Mouse (Mus musculus) ES-E14 (cell line): ENCODE results near the gene Nsmf. TPM values are rescaled to one million over a fixed set of nuclear protein-coding genes. Genes with fewer than 3 reads are reported as not detected.

ENCODE experiments used
- DNase-seq: peaks from one replicate; pipeline ENCODE4 v3.0.0-alpha.2; 2013; ENCODE audit warnings: low read depth, low spot score
- H3K27ac ChIP-seq: 2 replicates; pipeline ENCODE4 v1.5.1; 2012; ENCODE audit warnings: low read depth, mild to moderate bottlenecking, low read length, moderate library complexity, mixed read lengths; ENCODE audit not compliant: poor library complexity, insufficient read depth, severe bottlenecking
- H3K36me3 ChIP-seq: 2 replicates; pipeline ENCODE4 v1.6.1; 2012; ENCODE audit warnings: mild to moderate bottlenecking, low read length, moderate library complexity, mixed read lengths; ENCODE audit not compliant: control insufficient read depth, poor library complexity, insufficient read depth, severe bottlenecking
- H3K4me1 ChIP-seq, 2 experiments: fragments of 150-350 bp in 1 of 2; sonication (generic) in 1 of 2; 2 replicates each; pipeline ENCODE4 v1.6.1; 2012; ENCODE audit warnings: low read length in 2 of 2, mild to moderate bottlenecking in 1 of 2, mixed read lengths in 1 of 2; ENCODE audit not compliant: control insufficient read depth in 2 of 2, insufficient read depth in 2 of 2, poor library complexity in 1 of 2
- H3K4me3 ChIP-seq, 2 experiments: fragments of 150-350 bp in 1 of 2; sonication (generic) in 1 of 2; 2 replicates each; pipeline ENCODE4 v1.5.1; 2012; ENCODE audit warnings: low read length in 2 of 2, low read depth in 1 of 2, mild to moderate bottlenecking in 1 of 2, mixed read lengths in 1 of 2; ENCODE audit not compliant: insufficient read depth in 1 of 2, poor library complexity in 1 of 2, severe bottlenecking in 1 of 2
- H3K9ac ChIP-seq: 2 replicates; pipeline ENCODE4 v1.6.1; 2012; ENCODE audit warnings: low read depth, mild to moderate bottlenecking, low read length, mixed read lengths; ENCODE audit not compliant: poor library complexity, insufficient read depth, severe bottlenecking
- H3K9me3 ChIP-seq: fragments of 150-350 bp; sonication (generic); 2 replicates; pipeline ENCODE4 v1.6.1; 2012; ENCODE audit warnings: low read depth, mild to moderate bottlenecking, low read length; ENCODE audit not compliant: control insufficient read depth, insufficient read depth
- CHD2 ChIP-seq: IDR thresholded peaks from 2 replicates; pipeline ENCODE4 v1.6.1; 2014; ENCODE audit warnings: mild to moderate bottlenecking, low read depth, low read length, inconsistent platforms
- HCFC1 ChIP-seq: IDR thresholded peaks from 2 replicates; pipeline ENCODE4 v1.6.1; 2012; ENCODE audit warnings: low read length, inconsistent platforms, borderline replicate concordance; ENCODE audit not compliant: insufficient read depth
- MAFK ChIP-seq: IDR thresholded peaks from 2 replicates; pipeline ENCODE4 v1.6.1; 2014; ENCODE audit warnings: mild to moderate bottlenecking, low read depth, low read length, inconsistent platforms; ENCODE audit not compliant: insufficient read depth
- ZC3H11A ChIP-seq: IDR thresholded peaks from 2 replicates; pipeline ENCODE4 v1.6.1; 2012; ENCODE audit warnings: low read depth, mild to moderate bottlenecking, inconsistent platforms, low read length, borderline replicate concordance
- ZNF384 ChIP-seq: IDR thresholded peaks from 2 replicates; pipeline ENCODE4 v1.6.1; 2012; ENCODE audit warnings: low read depth, low read length, inconsistent platforms
- in situ Hi-C, 2 experiments: fragments of 600-800 bp; cut with MboI; formaldehyde crosslinking; loops; one replicate each; pipeline ENCODE4 v1.15.1; 2025; ENCODE audit warnings: low sequenced_read_pairs in 2 of 2, inconsistent platforms in 1 of 2; ENCODE audit not compliant: unreplicated experiment in 2 of 2
- total RNA-seq: library from RNA; depleted of rRNA; stranded (reverse); fragments of 300-350 nt; gene quantifications from 2 replicates; pipeline ENCODE4 v1.2.3, GENCODE M21; 2012; rRNA removed

Nsmf gene
- total RNA-seq, 1 experiment: 9.3 TPM

GRCm38 (mm10) chr2:25109487-25109886 lies 55.3 kb downstream of the Nsmf start:
- no peaks in the 10 kb centered on the region; the same call in 1 of the 2 replicates for H3K36me3 ChIP-seq
- no peaks in the 10 kb centered on the region for H3K4me1 ChIP-seq
- in situ Hi-C loops: no loop called here
- no peak overlapping the region for H3K4me3 ChIP-seq
- DNase-seq: no peak
- TF ChIP-seq MAFK: no peak
- no peak for TF ChIP-seq HCFC1
- TF ChIP-seq ZC3H11A: no peak
- no peak for TF ChIP-seq ZNF384
- TF ChIP-seq CHD2: no peak
- H3K9ac ChIP-seq: no peak overlapping the region
- no peak overlapping the region; the same call in 1 of the 2 replicates for H3K27ac ChIP-seq
- H3K9me3 ChIP-seq: no peaks in the 10 kb centered on the region

GRCm38 (mm10) chr2:25110505-25111183 lies 56.5 kb downstream of the Nsmf start:
- no peaks in the 10 kb centered on the region for H3K4me1 ChIP-seq
- H3K36me3 ChIP-seq: no peaks in the 10 kb centered on the region; the same call in 1 of the 2 replicates
- in situ Hi-C loops: no loop called here
- TF ChIP-seq MAFK (no peak), HCFC1 (no peak), ZNF384 (no peak), ZC3H11A (no peak), CHD2 (no peak)
- DNase-seq: no peak
- H3K4me3 ChIP-seq: no peak overlapping the region
- no peaks in the 10 kb centered on the region for H3K9me3 ChIP-seq
- H3K27ac ChIP-seq: no peak overlapping the region
- no peak overlapping the region for H3K9ac ChIP-seq

DNA sequence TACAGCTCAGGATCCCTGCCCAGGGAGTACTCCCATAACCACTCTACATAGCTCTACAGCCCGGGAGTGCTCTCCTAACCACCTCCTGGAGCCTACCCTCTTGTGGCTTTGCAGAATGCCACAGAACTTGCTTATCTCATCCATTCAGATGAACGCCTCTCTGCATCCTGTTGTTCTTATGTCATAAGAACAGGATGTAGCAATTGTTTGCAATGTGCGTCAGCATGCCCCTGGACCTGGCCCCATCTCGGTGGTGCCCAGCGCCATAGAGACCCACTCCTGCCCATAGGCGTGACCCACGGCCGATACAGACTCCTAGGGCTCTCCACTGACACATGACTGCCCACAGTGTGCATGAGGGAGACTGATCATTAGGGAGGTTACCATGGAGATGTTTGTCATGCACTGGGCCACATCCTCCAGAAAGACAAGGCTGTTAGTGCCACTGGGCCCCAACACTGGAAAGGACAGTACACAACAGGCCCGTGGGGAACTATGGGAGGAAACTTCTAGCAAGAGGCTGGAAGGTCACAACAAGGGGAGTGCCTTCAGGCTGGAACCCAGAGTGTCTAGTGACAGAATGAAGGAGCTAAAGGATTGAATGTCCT lies 57.1 kb downstream of the Nsmf start:
- Histone ChIP-seq H3K4me1 (no peaks in the 10 kb centered on the region), H3K27ac (no peak overlapping the region), H3K9ac (no peak overlapping the region), H3K9me3 (no peaks in the 10 kb centered on the region), H3K36me3 (no peaks in the 10 kb centered on the region; the same call in 1 of the 2 replicates), H3K4me3 (no peak overlapping the region)
- TF ChIP-seq CHD2: no peak
- TF ChIP-seq HCFC1: no peak
- TF ChIP-seq ZC3H11A: no peak
- TF ChIP-seq MAFK: no peak
- TF ChIP-seq ZNF384: no peak
- DNase-seq: no peak
- in situ Hi-C loops: no loop called here

Other genes starting within 250 kb of the Nsmf start
- 55.1 and 64.1 TPM in 2 replicates for gene Ehmt1, start 134.7 kb upstream of the Nsmf start, total RNA-seq
- 14.4 and 23.8 TPM in 2 replicates for gene Arrdc1, start 119.1 kb upstream of the Nsmf start, total RNA-seq
- 47.8 and 50.2 TPM in 2 replicates for gene Zmynd19, start 104.6 kb upstream of the Nsmf start, total RNA-seq
- 23.7 and 30.2 TPM in 2 replicates for gene Dph7, start 92.0 kb upstream of the Nsmf start, total RNA-seq
- 29.2 and 38.3 TPM in 2 replicates for gene Mrpl41, start 79.3 kb upstream of the Nsmf start, total RNA-seq
- gene Pnpla7, start 78.3 kb upstream of the Nsmf start, total RNA-seq: 20.2 and 29.6 TPM in 2 replicates
- not detected in 2 replicates for gene Entpd8, start 25.9 kb downstream of the Nsmf start, total RNA-seq
- 0.22 TPM in 1 of 2 replicates, not detected in the other for gene Noxa1, start 40.8 kb downstream of the Nsmf start, total RNA-seq
- gene Nrarp, start 126.4 kb downstream of the Nsmf start, total RNA-seq: 1.9 and 2.1 TPM in 2 replicates
- gene Tor4a, start 142.5 kb downstream of the Nsmf start, total RNA-seq: 11.1 and 17.0 TPM in 2 replicates
- 50.9 and 60.9 TPM in 2 replicates for gene Nelfb, start 157.1 kb downstream of the Nsmf start, total RNA-seq
- gene Stpg3, start 160.3 kb downstream of the Nsmf start, total RNA-seq: 0.45 and 1.1 TPM in 2 replicates
- gene Fam166a, start 164.4 kb downstream of the Nsmf start, total RNA-seq: 0.49 and 0.74 TPM in 2 replicates
- 745 and 819 TPM in 2 replicates for gene Tubb4b, start 170.3 kb downstream of the Nsmf start, total RNA-seq
- gene Slc34a3, start 180.0 kb downstream of the Nsmf start, total RNA-seq: 0.67 and 1.8 TPM in 2 replicates
- 0.18 and 0.21 TPM in 2 replicates for gene Rnf224, start 182.4 kb downstream of the Nsmf start, total RNA-seq
- gene Rnf208, start 187.9 kb downstream of the Nsmf start, total RNA-seq: 4.8 and 6.1 TPM in 2 replicates
- 0.58 and 0.63 TPM in 2 replicates for gene Cysrt1, start 188.1 kb downstream of the Nsmf start, total RNA-seq
- 14.5 and 32.9 TPM in 2 replicates for gene AL732309.1, start 192.5 kb downstream of the Nsmf start, total RNA-seq
- 20.2 and 27.8 TPM in 2 replicates for gene Tmem203, start 201.1 kb downstream of the Nsmf start, total RNA-seq
- 21.6 and 31.4 TPM in 2 replicates for gene Tprn, start 208.3 kb downstream of the Nsmf start, total RNA-seq
- gene Ssna1, start 218.1 kb downstream of the Nsmf start, total RNA-seq: 52.4 and 70.6 TPM in 2 replicates
- 25.2 and 30.8 TPM in 2 replicates for gene Anapc2, start 218.1 kb downstream of the Nsmf start, total RNA-seq
- gene Tmem210, start 233.8 kb downstream of the Nsmf start, total RNA-seq: not detected in 2 replicates
- gene Lrrc26, start 235.6 kb downstream of the Nsmf start, total RNA-seq: 0.21 TPM in 1 of 2 replicates, not detected in the other